Mouse (Mus musculus) granulocyte monocyte progenitor cell, adult 5-6 weeks (primary cell): ENCODE measurements around the gene Gm28360. TPM values are rescaled to one million over a fixed set of nuclear protein-coding genes. Genes with fewer than 3 reads are reported as not detected.
"Not testable (repeated sequence)": the region's sequence is repeated elsewhere in the genome, so short reads cannot be mapped to it uniquely, and the experiment has no call there.

Experiments used
- ATAC-seq: replicated peaks from 2 replicates; pipeline ENCODE4 v1.8.0; 2016; ENCODE audit warnings: mild to moderate bottlenecking, moderate TSS enrichment, inconsistent platforms; ENCODE audit not compliant: poor library complexity, severe bottlenecking
- total RNA-seq, 2 experiments: library from RNA; stranded (forward) in 1 of 2; stranded (reverse) in 1 of 2; fragments of 200-712, 200-1000 nt in 1 of 2; fragments of >200 nt in 1 of 2; fragmentation: Nextera tagmentation in 1 of 2; gene quantifications; 2 replicates each; pipeline ENCODE4 v1.2.3; 2014 to 2017

Gm28360 gene
- total RNA-seq (2014; fragmentation: Nextera tagmentation): not detected in 2 replicates
- total RNA-seq (2017): not detected in 2 replicates

DNA sequence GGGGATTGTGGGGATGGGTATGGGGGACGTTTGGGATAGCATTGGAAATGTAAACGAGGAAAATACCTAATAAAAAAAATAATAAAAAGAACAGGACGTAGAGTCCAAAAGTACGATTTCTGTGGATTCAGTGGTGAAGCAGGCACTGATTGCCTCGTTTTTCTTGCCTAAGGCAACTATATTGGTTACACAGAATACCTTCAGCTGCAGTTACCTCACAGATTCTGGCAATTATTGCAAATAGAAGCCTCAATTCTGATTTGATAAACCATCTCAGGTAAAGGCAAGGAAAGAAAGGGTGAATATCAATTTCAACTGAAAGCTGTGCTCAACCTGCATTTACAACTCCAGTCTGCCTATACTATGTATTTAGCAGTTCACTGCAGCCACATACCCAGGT lies at the start of gene Gm28360:
TSS of gene Gm28360 (plus strand) at position 301 of the 400 bp plus-strand sequence.
- ATAC-seq: not testable (repeated sequence)

DNA sequence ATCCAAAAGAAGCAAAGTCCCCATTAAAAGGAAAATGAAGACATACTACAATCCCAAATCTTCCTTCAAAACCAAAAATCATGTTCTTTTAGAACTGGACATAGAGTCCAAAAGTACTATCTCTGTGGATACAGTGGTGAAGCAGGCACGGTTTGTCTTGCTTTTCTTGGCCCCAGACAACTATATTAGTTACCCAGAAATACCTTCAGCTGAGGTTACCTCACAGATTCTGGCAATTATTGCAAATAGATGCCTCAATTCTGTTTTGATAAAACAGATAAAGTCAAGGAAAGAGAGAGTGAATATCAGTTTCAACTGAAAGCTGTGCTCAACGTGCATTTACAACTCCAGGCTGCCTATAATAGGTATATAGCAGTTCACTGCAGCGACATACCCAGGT lies 49.0 kb upstream of the Gm28360 start, which contains the start of gene B020011L13Rik:
TSS of gene B020011L13Rik (plus strand) at position 301 of the 400 bp plus-strand sequence.
- not testable (repeated sequence) for ATAC-seq

DNA sequence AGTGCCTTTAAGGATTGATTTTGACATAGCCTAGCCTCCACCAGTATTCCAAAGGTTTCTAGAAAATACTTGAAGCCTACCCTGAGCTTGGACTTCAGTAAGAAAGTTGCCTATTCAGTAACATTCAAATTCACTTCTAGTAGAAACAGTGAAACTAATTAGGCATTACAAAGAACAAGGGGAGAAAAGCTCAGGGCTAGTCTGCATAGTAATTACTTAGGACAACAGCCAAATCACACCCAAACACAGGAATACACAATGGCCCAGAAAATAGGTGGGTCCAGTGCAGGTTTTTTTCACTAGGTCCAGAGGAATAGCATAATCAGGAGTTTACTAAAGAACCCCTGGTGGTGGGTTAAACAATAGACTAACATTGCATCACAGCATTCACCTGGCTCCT lies 13.6 kb upstream of the Gm28360 start:
- not testable (repeated sequence) for ATAC-seq

- ATAC-seq: not testable (repeated sequence)
Observed at GRCm38 (mm10) chr1:117851718-117852117, 21.8 kb downstream of the Gm28360 start.

Other genes starting within 250 kb of the Gm28360 start
- gene Gm28363, start 132.9 kb upstream of the Gm28360 start, total RNA-seq (2014; fragmentation: Nextera tagmentation): not detected in 2 replicates
- not detected in 2 replicates for gene Gm28363, start 132.9 kb upstream of the Gm28360 start, total RNA-seq (2017)
- not detected in 2 replicates for gene B020011L13Rik, start 48.9 kb upstream of the Gm28360 start, total RNA-seq (2014; fragmentation: Nextera tagmentation)
- gene B020011L13Rik, start 48.9 kb upstream of the Gm28360 start, total RNA-seq (2017): not detected in 2 replicates
- gene Gm28168, start 97.9 kb downstream of the Gm28360 start, total RNA-seq (2014; fragmentation: Nextera tagmentation): not detected in 2 replicates
- gene Gm28168, start 97.9 kb downstream of the Gm28360 start, total RNA-seq (2017): not detected in 2 replicates
- gene Gm7145, start 135.9 kb downstream of the Gm28360 start, total RNA-seq (2014; fragmentation: Nextera tagmentation): not detected in 2 replicates
- gene Gm7145, start 135.9 kb downstream of the Gm28360 start, total RNA-seq (2017): not detected in 2 replicates